Mouse (Mus musculus): ENCODE measurements at regions not wholly inside any gene's neighbourhood (a gene's known extent, or its start where the extent isn't known, plus 50 kb on each side); places are given as distances from the start of the nearest gene placed in this dataset.
A peak's percentile ranks its signal among the peaks of the same experiment; 100 is the strongest.

GRCm38 (mm10) chr15:74330131-74330530 lies 306.0 kb downstream of the Mroh4 start:
- Histone ChIP-seq H3K4me3 (no peak overlapping the region), H3K9me3 (no peaks in the 10 kb centered on the region), H3K27me3 (ENCODE audit: insufficient read depth, poor library complexity, severe bottlenecking) (no peaks in the 10 kb centered on the region), H3K36me3 (no peaks in the 10 kb centered on the region), H3K4me1 (replicated peaks) (peaks cover 7% of the 10 kb centered on the region; the same call in 1 of the 2 replicates), H3K27ac (no peak overlapping the region; the same call in 1 of the 2 replicates)
- 69% methylated on average over 3 of the region's 3 CpGs for WGBS
- no peak for DNase-seq (ENCODE audit: low spot score)

GRCm38 (mm10) chr15:74329221-74329620 lies 306.9 kb downstream of the Mroh4 start:
- WGBS: 65% methylated on average over 14 of the region's 14 CpGs
- Histone ChIP-seq H3K9me3 (no peaks in the 10 kb centered on the region), H3K27ac (no peak overlapping the region), H3K36me3 (no peaks in the 10 kb centered on the region), H3K4me3 (no peak overlapping the region), H3K27me3 (ENCODE audit: insufficient read depth, poor library complexity, severe bottlenecking) (no peaks in the 10 kb centered on the region), H3K4me1 (replicated peaks) (peaks cover 7% of the 10 kb centered on the region; the same call in 1 of the 2 replicates)
- DNase-seq (ENCODE audit: low spot score): no peak

- DNase-seq (ENCODE audit: low spot score): no peak
- 78% methylated on average over 5 of the region's 5 CpGs for WGBS
- H3K27me3 ChIP-seq (ENCODE audit: insufficient read depth, poor library complexity, severe bottlenecking): no peaks in the 10 kb centered on the region
- peaks cover 14% of the 10 kb centered on the region for H3K4me1 ChIP-seq (replicated peaks)
- no peak overlapping the region for H3K27ac ChIP-seq
- H3K4me3 ChIP-seq: no peak overlapping the region
- no peaks in the 10 kb centered on the region for H3K9me3 ChIP-seq
- no peaks in the 10 kb centered on the region for H3K36me3 ChIP-seq
These were observed 309.5 kb downstream of the Mroh4 start for GRCm38 (mm10) chr15:74326661-74327060.

- H3K9me3 ChIP-seq: no peaks in the 10 kb centered on the region
- no peak overlapping the region for H3K27ac ChIP-seq
- no peaks in the 10 kb centered on the region for H3K36me3 ChIP-seq
- H3K27me3 ChIP-seq (ENCODE audit: insufficient read depth, poor library complexity, severe bottlenecking): no peaks in the 10 kb centered on the region
- H3K4me3 ChIP-seq: no peak overlapping the region
- no peak for DNase-seq (ENCODE audit: low spot score)
- peaks cover 20% of the 10 kb centered on the region for H3K4me1 ChIP-seq (replicated peaks)
- WGBS: 57% methylated on average over 9 of the region's 9 CpGs
These were observed 310.6 kb downstream of the Mroh4 start for GRCm38 (mm10) chr15:74325543-74325942.

- no peak for DNase-seq (ENCODE audit: low spot score)
- H3K27ac ChIP-seq: no peak overlapping the region
These were observed 316.7 kb downstream of the Mroh4 start for GRCm38 (mm10) chr15:74319407-74319806.

GRCm38 (mm10) chr15:74318422-74318841 lies 317.7 kb downstream of the Mroh4 start:
- Histone ChIP-seq H3K36me3 (no peaks in the 10 kb centered on the region), H3K4me3 (no peak overlapping the region), H3K27ac (0 out of 2 replicates have a peak overlapping the region, but pooled peaks have one; percentile 29), H3K4me1 (replicated peaks) (peaks cover 28% of the 10 kb centered on the region), H3K27me3 (ENCODE audit: insufficient read depth, poor library complexity, severe bottlenecking) (no peaks in the 10 kb centered on the region), H3K9me3 (no peaks in the 10 kb centered on the region)
- DNase-seq (ENCODE audit: low spot score): peak; percentile 12
- 19% methylated on average over 3 of the region's 3 CpGs for WGBS

More at GRCm38 (mm10) chr15:74319407-74319806, 316.7 kb downstream of the Mroh4 start:
- H3K27me3 ChIP-seq (ENCODE audit: insufficient read depth, poor library complexity, severe bottlenecking): no peaks in the 10 kb centered on the region
- 72% methylated on average over 3 of the region's 3 CpGs for WGBS
- H3K4me3 ChIP-seq: no peak overlapping the region
- no peaks in the 10 kb centered on the region for H3K36me3 ChIP-seq
- H3K9me3 ChIP-seq: no peaks in the 10 kb centered on the region
- peaks cover 28% of the 10 kb centered on the region for H3K4me1 ChIP-seq (replicated peaks)

GRCm38 (mm10) chr15:74311082-74311481 lies 325.1 kb downstream of the Mroh4 start:
- H3K27me3 ChIP-seq (ENCODE audit: insufficient read depth, poor library complexity, severe bottlenecking): no peaks in the 10 kb centered on the region
- H3K4me1 ChIP-seq (replicated peaks): peaks cover 10% of the 10 kb centered on the region
- WGBS: 71% methylated on average over 3 of the region's 3 CpGs
- DNase-seq (ENCODE audit: low spot score): no peak
- peak overlapping the region; percentile 54; the same call in 1 of the 2 replicates for H3K27ac ChIP-seq
- H3K36me3 ChIP-seq: no peaks in the 10 kb centered on the region
- no peaks in the 10 kb centered on the region for H3K9me3 ChIP-seq
- no peak overlapping the region for H3K4me3 ChIP-seq

GRCm38 (mm10) chr15:74306543-74306942 lies 329.6 kb downstream of the Mroh4 start:
- H3K27ac ChIP-seq: no peak overlapping the region
- H3K9me3 ChIP-seq: no peaks in the 10 kb centered on the region
- H3K27me3 ChIP-seq (ENCODE audit: insufficient read depth, poor library complexity, severe bottlenecking): no peaks in the 10 kb centered on the region
- no peaks in the 10 kb centered on the region for H3K36me3 ChIP-seq
- WGBS: 88% methylated on average over 5 of the region's 5 CpGs
- no peak overlapping the region for H3K4me3 ChIP-seq
- DNase-seq (ENCODE audit: low spot score): no peak
- peaks cover 10% of the 10 kb centered on the region for H3K4me1 ChIP-seq (replicated peaks)

- Histone ChIP-seq H3K4me3 (no peak overlapping the region), H3K4me1 (replicated peaks) (peaks cover 27% of the 10 kb centered on the region), H3K36me3 (no peaks in the 10 kb centered on the region), H3K9me3 (no peaks in the 10 kb centered on the region), H3K27ac (peak overlapping the region; percentile 41), H3K27me3 (ENCODE audit: insufficient read depth, poor library complexity, severe bottlenecking) (no peaks in the 10 kb centered on the region)
- WGBS: 54% methylated on average over 8 of the region's 8 CpGs
- DNase-seq (ENCODE audit: low spot score): no peak
These were observed 339.9 kb downstream of the Mroh4 start for GRCm38 (mm10) chr15:74296277-74296676.

GRCm38 (mm10) chr15:74294691-74295090 lies 341.5 kb downstream of the Mroh4 start:
- H3K27me3 ChIP-seq (ENCODE audit: insufficient read depth, poor library complexity, severe bottlenecking): no peaks in the 10 kb centered on the region
- H3K27ac ChIP-seq: no peak overlapping the region; the same call in 1 of the 2 replicates
- WGBS: 77% methylated on average over 10 of the region's 10 CpGs
- no peaks in the 10 kb centered on the region for H3K9me3 ChIP-seq
- no peak for DNase-seq (ENCODE audit: low spot score)
- no peaks in the 10 kb centered on the region for H3K36me3 ChIP-seq
- H3K4me1 ChIP-seq (replicated peaks): peaks cover 27% of the 10 kb centered on the region
- no peak overlapping the region for H3K4me3 ChIP-seq

GRCm38 (mm10) chr15:74294109-74294508 lies 342.0 kb downstream of the Mroh4 start:
- Histone ChIP-seq H3K27ac (peak overlapping the region; percentile 2; the same call in 1 of the 2 replicates), H3K9me3 (no peaks in the 10 kb centered on the region), H3K4me1 (replicated peaks) (peaks cover 27% of the 10 kb centered on the region), H3K27me3 (ENCODE audit: insufficient read depth, poor library complexity, severe bottlenecking) (no peaks in the 10 kb centered on the region), H3K36me3 (no peaks in the 10 kb centered on the region), H3K4me3 (no peak overlapping the region)
- 77% methylated on average over 10 of the region's 10 CpGs for WGBS
- no peak for DNase-seq (ENCODE audit: low spot score)

- 82% methylated on average over 2 of the region's 2 CpGs for WGBS
These were observed 348.7 kb downstream of the Mroh4 start for GRCm38 (mm10) chr15:74287492-74287891.

GRCm38 (mm10) chr15:74283172-74283534 lies 353.0 kb downstream of the Mroh4 start:
- Histone ChIP-seq H3K27me3 (ENCODE audit: insufficient read depth, poor library complexity, severe bottlenecking) (peaks cover 8% of the 10 kb centered on the region), H3K4me3 (no peak overlapping the region), H3K36me3 (no peaks in the 10 kb centered on the region), H3K9me3 (no peaks in the 10 kb centered on the region), H3K27ac (peak overlapping the region; percentile 43; the same call in 1 of the 2 replicates), H3K4me1 (replicated peaks) (peaks cover 11% of the 10 kb centered on the region; the same call in 1 of the 2 replicates)
- DNase-seq (ENCODE audit: low spot score): no peak
- 68% methylated on average over 5 of the region's 5 CpGs for WGBS

More at GRCm38 (mm10) chr15:74287492-74287891, 348.7 kb downstream of the Mroh4 start:
- Histone ChIP-seq H3K4me1 (replicated peaks) (peaks cover 9% of the 10 kb centered on the region; the same call in 1 of the 2 replicates), H3K27ac (no peak overlapping the region), H3K4me3 (no peak overlapping the region), H3K9me3 (no peaks in the 10 kb centered on the region), H3K27me3 (ENCODE audit: insufficient read depth, poor library complexity, severe bottlenecking) (peaks cover 4% of the 10 kb centered on the region; the same call in 1 of the 2 replicates), H3K36me3 (no peaks in the 10 kb centered on the region)
- DNase-seq (ENCODE audit: low spot score): no peak

Measured in hindbrain, embryonic 10.5 days (tissue).